Mouse (Mus musculus): ENCODE measurements around the gene Rplp0. TPM values are rescaled to one million over a fixed set of nuclear protein-coding genes. Genes with fewer than 3 reads are reported as not detected.

The Rplp0 gene
- polyA plus RNA-seq, 1 experiment from 2014 or later, result 1,079 TPM

DNA sequence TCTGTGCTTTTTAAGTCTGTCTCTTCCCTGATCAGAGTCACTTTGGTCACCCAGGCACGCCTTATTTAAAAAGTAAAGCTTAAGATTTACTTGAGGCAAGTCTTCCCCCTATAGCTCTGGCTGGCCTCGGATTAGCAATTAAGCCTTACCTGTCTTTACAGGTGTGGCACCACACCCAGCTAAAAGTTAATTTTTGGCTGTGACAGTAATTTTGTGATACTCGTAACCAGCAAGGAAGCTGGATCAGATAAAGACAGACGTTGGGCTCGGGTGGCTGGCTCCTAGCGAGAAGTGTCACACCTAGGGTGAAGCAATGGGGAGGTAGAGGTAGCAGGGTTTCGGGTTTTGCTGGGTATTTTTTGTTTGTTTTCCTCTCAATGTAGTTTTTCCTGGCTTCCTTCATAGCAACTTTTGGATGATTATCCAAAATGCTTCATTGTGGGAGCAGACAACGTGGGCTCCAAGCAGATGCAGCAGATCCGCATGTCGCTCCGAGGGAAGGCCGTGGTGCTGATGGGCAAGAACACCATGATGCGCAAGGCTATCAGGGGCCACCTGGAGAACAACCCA is 1.2 kb downstream of the Rplp0 start:
- no peaks in the 10 kb centered on the region for H3K27me3 ChIP-seq
- ATAC-seq, result no peak
- POLR2A ChIA-PET, result interaction anchor here (0.6 to 1.7 kb wide), 8 partner anchors 8 to 402 kb away, joined by 3 to 7 read pairs (median 4); partner anchors contain the start of gene Mlec
- no peak for DNase-seq (ENCODE audit: low read depth, low spot score)
- TF ChIP-seq CTCF (IDR thresholded peaks at IDR 0.05), result no peak
- in situ Hi-C loops (cut with MboI; ENCODE audit: low pct_unique_long_range_greater_than_20kb), result no loop called here
- CTCF ChIA-PET, result interaction anchor here (1.0 to 1.6 kb wide), 3 partner anchors 13 to 64 kb away, joined by 3 read pairs; no protein-coding TSS in a partner anchor

DNA sequence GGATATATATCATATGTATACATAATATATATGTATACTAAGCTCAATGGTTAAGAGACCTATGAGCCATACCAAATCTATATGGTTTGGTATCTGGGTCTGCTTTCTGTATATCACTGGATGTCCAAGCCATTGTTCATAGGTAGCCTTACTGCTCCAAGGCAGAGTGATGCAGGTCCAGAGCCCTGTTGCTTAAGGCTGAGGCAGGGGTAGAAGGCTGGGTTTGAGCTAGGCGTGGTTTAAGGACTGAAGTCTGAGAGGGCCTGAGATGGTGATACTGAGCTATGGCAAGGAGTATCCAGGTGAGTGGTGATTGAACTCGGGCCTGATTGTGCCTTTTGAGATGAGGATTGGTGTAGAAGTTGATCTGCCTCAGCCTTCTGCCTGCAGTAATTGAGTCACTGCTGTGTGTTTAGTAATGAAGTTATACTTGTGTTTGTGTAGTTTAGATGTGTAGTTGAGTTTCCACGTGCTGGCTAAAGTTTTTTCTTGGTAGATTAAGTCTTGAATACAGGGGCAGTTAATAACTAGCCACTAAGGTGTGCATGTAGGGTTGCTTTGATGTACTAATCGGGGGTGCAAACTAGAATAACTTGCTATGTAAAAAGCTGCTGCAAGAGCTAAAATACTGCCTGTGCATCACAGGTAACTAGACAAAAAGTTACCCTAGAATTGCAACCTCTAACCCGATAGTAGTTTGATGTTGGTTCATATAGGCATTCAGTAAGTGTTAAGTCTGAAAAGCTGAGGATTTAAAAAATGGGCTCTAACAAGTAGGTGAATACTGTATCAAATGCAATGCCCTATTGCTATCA is 4.7 kb downstream of the Rplp0 start:
- DNase-seq (ENCODE audit: low read depth, low spot score) (no peak), ATAC-seq (no peak)
- TF ChIP-seq CTCF (IDR thresholded peaks at IDR 0.05), result no peak
- ChIA-PET CTCF (interaction anchor here (1.1 to 2.6 kb wide), 2 partner anchors 9 to 25 kb away, joined by 3 to 11 read pairs; no protein-coding TSS in a partner anchor), POLR2A (interaction anchor here (0.6 to 1.6 kb wide), 10 partner anchors 8 to 264 kb away, joined by 3 to 5 read pairs (median 3); no protein-coding TSS in a partner anchor)
- in situ Hi-C loops (cut with MboI; ENCODE audit: low pct_unique_long_range_greater_than_20kb), result no loop called here
- no peaks in the 10 kb centered on the region for H3K27me3 ChIP-seq

DNA sequence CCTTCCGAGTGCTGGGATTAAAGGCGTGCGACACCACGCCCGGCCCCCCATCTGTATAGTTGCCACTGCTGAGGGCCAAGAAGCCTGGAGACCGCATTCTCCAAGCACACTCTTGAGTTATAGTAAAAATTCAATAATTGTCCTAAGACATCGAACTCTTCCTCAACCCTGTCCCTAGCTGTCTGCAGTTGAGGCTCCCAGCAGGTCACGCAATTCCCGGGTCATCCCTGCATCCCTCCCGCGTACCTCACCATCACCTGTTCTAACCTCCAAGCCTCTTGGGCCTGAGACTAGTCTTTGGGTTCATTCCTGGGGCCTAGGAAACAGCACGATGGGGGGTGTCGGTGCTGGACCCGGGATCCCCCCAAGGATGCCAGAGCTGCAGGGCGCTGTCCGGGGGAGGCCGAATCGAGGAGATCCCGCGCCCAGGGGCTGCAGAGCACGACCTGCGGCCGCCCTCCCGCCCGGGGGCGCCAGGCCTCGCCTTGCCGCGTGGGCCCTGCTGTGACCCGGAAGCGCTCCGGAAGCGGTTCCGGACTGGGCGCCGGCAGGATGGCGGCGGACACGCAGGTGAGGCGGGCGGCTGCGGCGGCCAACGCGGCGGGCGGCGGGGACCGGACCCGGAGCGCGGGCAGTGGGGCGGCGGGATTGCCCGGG is 5.6 kb downstream of the Rplp0 start, which contains the start of gene Gcn1l1:
TSS of gene Gcn1l1 (plus strand) at position 518 of the 657 bp plus-strand sequence.
- ChIA-PET POLR2A (interaction anchor here (0.9 to 1.6 kb wide), 5 partner anchors 9 to 71 kb away, joined by 3 to 5 read pairs (median 4); no protein-coding TSS in a partner anchor), CTCF (interaction anchor here (2.6 kb wide), 1 partner anchor 8 kb away, joined by 11 read pairs; no protein-coding TSS in a partner anchor)
- ATAC-seq (peak; percentile 52), DNase-seq (ENCODE audit: low read depth, low spot score) (no peak)
- no peaks in the 10 kb centered on the region for H3K27me3 ChIP-seq
- in situ Hi-C loops (cut with MboI; ENCODE audit: low pct_unique_long_range_greater_than_20kb), result no loop called here
- no peak for TF ChIP-seq CTCF (IDR thresholded peaks at IDR 0.05)

GRCm38 (mm10) chr5:115565403-115565802 is 6.1 kb downstream of the Rplp0 start:
- CTCF ChIA-PET, result interaction anchor here (2.6 kb wide), 1 partner anchor 7 kb away, joined by 11 read pairs; no protein-coding TSS in a partner anchor
- ATAC-seq, result peak; percentile 6
- in situ Hi-C loops (cut with MboI; ENCODE audit: low pct_unique_long_range_greater_than_20kb), result no loop called here

GRCm38 (mm10) chr5:115568681-115569080 is 9.4 kb downstream of the Rplp0 start:
- ChIA-PET POLR2A (interaction anchor here (1.2 kb wide), 2 partner anchors 9 to 26 kb away, joined by 3 to 4 read pairs; partner anchors contain the start of gene Rplp0), CTCF (no interaction called here)
- no peaks in the 10 kb centered on the region for H3K27me3 ChIP-seq
- in situ Hi-C loops (cut with MboI; ENCODE audit: low pct_unique_long_range_greater_than_20kb), result no loop called here
- TF ChIP-seq CTCF (IDR thresholded peaks at IDR 0.05), result no peak
- DNase-seq (ENCODE audit: low read depth, low spot score), result no peak
- ATAC-seq, result no peak

More at GRCm38 (mm10) chr5:115565403-115565802, 6.1 kb downstream of the Rplp0 start:
- DNase-seq (ENCODE audit: low read depth, low spot score), result no peak
- no peak for TF ChIP-seq CTCF (IDR thresholded peaks at IDR 0.05)
- POLR2A ChIA-PET, result interaction anchor here (0.5 to 1.6 kb wide), 3 partner anchors 10 to 129 kb away, joined by 4 to 5 read pairs (median 4); no protein-coding TSS in a partner anchor
- H3K27me3 ChIP-seq, result no peaks in the 10 kb centered on the region

DNA sequence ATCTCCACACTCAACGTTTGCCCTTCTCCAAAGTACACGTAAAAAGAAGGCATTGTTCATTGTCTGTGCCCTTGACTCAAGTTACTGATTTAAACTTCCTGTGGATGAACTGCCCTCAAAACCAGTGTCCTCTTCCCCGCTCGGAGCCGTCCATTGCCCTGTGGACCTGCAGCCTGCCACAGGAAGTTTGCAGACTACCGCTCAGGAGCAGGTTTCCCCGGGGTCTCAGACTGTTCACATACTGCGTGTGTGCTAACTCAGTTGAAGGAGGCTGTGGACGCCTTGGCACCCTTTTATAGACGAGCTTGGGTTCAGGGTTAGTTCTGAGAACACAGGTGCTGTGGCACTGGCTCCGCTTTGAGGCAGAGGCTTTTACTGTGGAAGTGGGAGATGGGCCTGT is 10.0 kb downstream of the Rplp0 start:
- no peak for DNase-seq (ENCODE audit: low read depth, low spot score)
- in situ Hi-C loops (cut with MboI; ENCODE audit: low pct_unique_long_range_greater_than_20kb), result no loop called here
- TF ChIP-seq CTCF (IDR thresholded peaks at IDR 0.05), result no peak
- ATAC-seq, result no peak
- POLR2A ChIA-PET, result interaction anchor here (0.6 to 1.2 kb wide), 2 partner anchors 10 to 303 kb away, joined by 3 to 4 read pairs; partner anchors contain the start of gene Rplp0
- no peaks in the 10 kb centered on the region for H3K27me3 ChIP-seq
- CTCF ChIA-PET, result interaction anchor here (0.7 kb wide), 1 partner anchor 9 kb away, joined by 3 read pairs; no protein-coding TSS in a partner anchor

- no peaks in the 10 kb centered on the region for H3K27me3 ChIP-seq
- no peak for DNase-seq (ENCODE audit: low read depth, low spot score)
- in situ Hi-C loops (cut with MboI; ENCODE audit: low pct_unique_long_range_greater_than_20kb), result no loop called here
- no peak for ATAC-seq
- no peak for TF ChIP-seq CTCF (IDR thresholded peaks at IDR 0.05)
- ChIA-PET CTCF (interaction anchor here (0.7 kb wide), 1 partner anchor 9 kb away, joined by 3 read pairs; no protein-coding TSS in a partner anchor), POLR2A (interaction anchor here (0.6 kb wide), 1 partner anchor 302 kb away, joined by 3 read pairs; no protein-coding TSS in a partner anchor)
These were observed 10.5 kb downstream of the Rplp0 start for GRCm38 (mm10) chr5:115569721-115570120.

DNA sequence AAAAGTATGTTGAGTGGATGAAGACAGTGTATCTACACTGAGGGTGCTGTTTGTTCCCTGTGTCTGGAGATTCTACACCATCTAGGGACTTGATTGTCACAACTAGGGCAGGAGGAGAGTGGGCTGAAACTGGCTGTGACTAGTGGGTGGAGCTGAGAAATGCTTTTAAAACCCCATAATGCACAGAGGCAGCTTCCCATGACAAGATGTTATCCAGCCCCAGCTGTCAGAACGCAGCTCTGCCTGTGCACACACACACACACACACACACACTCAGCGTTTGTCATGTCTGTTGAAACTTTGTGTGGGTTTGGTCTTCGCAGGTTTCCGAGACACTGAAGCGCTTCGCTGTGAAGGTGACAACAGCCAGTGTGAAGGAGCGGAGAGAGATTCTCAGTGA is 11.8 kb downstream of the Rplp0 start:
- ATAC-seq (no peak), DNase-seq (ENCODE audit: low read depth, low spot score) (no peak)
- TF ChIP-seq CTCF (IDR thresholded peaks at IDR 0.05), result no peak
- CTCF ChIA-PET, result no interaction called here
- H3K27me3 ChIP-seq, result no peaks in the 10 kb centered on the region
- POLR2A ChIA-PET, result no interaction called here
- in situ Hi-C loops (cut with MboI; ENCODE audit: low pct_unique_long_range_greater_than_20kb), result no loop called here

DNA sequence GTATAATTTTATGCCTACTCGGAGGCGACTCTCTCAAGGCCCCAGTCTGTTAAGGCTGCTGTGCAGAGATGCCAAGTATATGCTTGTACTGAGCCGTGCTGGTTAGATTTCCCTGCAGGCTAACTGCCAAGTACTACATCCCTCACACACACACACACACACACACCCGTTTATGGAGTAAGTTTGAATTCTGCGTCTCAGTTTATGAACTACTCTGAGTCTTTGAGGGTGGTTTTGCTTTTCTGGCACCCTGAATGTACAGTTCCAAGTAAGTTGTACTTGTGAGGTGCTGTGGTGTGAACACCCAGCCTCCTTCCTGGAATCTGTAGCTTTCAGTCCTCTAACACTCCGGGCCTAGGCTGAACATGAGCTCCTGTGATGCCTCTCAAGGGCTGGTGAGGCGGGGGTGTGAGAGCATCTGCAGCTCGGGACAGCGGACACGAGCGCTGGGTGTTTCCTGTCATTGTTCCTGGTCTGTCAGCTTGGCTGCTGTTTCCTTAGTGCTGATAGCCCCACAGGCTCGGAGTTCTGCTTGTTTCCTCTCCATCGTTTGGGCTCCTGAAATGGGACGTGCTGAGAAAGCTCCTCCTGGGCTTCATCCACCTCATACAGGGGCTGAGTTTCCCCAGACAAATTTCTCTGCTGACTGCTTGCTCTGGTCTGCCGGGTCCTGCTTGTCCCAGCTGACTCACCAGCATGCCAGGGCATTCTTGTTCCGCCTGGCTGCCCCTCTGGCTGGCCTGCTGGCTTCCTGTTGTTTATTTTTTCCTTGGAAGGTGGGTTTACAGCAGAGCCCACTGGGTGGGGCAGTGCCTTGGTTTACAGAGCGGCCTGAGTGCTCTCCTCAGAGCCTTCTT is 13.6 kb downstream of the Rplp0 start:
- no peaks in the 10 kb centered on the region for H3K27me3 ChIP-seq
- TF ChIP-seq CTCF (IDR thresholded peaks at IDR 0.05), result no peak
- DNase-seq (ENCODE audit: low read depth, low spot score) (peak; percentile 91), ATAC-seq (peak; percentile 95)
- ChIA-PET POLR2A (interaction anchor here (0.6 to 1.3 kb wide), 6 partner anchors 9 to 938 kb away, joined by 3 to 5 read pairs (median 3); no protein-coding TSS in a partner anchor), CTCF (interaction anchor here (1.1 to 2.2 kb wide), 3 partner anchors 9 to 42 kb away, joined by 3 to 11 read pairs (median 4); partner anchors contain the start of gene Gcn1l1)
- in situ Hi-C loops (cut with MboI; ENCODE audit: low pct_unique_long_range_greater_than_20kb), result no loop called here
